Mouse (Mus musculus): ENCODE results near the gene Trio.

DNA sequence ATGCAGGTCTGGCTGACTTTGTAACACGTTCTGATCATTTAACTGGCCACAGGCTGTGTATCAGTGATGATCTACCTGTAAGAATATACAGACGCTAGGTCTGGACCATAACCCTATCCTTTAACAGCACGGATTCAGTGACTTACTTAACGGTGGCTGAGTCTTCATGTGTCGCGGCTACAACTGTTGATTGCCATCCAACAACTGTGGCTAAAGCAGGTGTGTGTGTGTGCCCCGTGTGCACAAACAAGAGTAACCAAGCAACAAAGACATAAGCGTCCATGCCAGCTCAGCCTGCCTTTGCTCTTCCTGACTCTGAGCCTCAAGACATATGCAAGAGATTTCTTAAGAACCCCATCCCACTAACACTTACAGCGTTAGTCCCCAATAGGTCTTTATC, 76.5 kb downstream of the Trio start:
- no peak for TF ChIP-seq CTCF (IDR thresholded peaks at IDR 0.05; ENCODE audit: insufficient read depth, low read length)
- TF ChIP-seq POLR2A (IDR thresholded peaks at IDR 0.05; ENCODE audit: borderline replicate concordance, extremely low read depth, low read depth, low read length), result no peak
